Mouse (Mus musculus): Measurements from ENCODE around the gene 9330159F19Rik.

9330159F19Rik gene

DNA sequence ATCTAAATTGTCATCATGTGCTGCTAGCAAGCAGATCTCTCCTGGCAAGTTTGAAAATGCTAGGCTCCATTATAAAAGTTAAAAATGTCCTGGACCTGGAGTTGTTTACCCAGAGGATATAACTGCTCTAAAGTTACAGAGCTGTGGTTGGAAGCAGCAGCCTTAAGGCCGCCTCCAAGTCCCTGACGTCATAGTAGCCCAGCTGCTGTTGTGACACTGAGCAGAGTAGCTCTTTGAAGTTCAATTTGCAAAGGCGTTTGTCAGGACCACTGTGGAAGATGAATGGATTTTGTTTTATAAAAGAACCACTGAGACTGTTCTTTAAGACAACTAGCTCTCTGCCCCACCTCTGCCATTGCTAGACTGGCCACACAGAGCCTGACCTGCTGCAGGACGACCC, at the start of gene 9330159F19Rik:
Gene 9330159F19Rik, plus strand, starts transcription at position 154 of the 400 bp plus-strand sequence.
- no peak for DNase-seq

DNA sequence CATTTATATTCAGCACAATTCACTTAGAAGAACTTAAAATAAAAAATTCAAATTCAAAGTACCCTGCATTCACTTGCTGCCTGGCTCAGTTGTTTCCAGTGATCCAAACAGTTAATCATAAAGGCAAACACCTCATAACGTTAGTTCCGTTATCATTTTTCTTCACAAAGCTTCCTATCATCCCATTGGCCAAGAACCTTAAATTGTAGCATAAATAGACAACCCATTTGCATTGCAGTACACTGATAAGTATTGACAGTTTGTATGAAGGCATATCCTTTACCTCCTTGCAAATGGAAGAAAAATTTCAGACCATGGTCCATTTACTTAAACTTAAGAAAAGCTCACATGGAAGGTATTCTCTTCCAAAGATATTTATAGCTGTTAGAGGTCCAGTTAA, 49.7 kb upstream of the 9330159F19Rik start:
- DNase-seq = no peak

DNA sequence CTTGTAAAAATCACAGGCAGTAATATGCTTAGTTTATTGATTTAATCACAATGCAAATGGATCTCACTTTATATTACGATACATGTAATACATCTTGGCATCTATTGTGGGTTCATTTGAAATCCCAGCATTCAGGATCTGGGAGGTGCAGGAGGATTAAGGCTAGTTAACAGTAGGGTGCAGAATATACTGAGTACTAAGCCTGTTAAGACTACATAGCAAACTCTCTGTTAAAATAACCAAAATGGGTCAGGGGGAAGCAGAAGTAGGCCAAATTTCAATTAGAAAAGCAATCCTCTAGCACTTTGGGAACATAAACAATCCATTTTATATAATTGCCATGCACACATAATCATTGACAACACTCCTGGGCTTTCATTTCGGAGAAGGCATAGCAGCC, 37.6 kb upstream of the 9330159F19Rik start:
- no peak for DNase-seq

DNA sequence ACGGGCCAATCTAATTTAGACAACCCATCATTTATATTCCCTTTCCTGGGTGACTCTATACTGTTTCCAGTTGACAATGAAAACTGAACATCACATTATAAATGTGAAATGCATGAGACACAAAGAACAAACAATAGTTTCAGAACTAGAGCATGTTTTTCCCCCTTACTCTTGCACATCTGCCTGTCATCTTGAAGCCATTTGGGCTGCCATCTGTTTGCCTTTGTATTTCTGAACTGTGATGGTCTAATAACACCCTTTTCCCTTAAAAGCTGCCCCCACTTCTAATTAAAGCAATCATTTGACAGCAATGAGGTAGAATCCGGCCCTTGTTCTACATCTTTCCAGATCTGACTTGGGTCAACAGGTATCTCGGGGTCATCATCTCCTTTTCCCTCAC, 35.8 kb upstream of the 9330159F19Rik start:
- DNase-seq = no peak

DNA sequence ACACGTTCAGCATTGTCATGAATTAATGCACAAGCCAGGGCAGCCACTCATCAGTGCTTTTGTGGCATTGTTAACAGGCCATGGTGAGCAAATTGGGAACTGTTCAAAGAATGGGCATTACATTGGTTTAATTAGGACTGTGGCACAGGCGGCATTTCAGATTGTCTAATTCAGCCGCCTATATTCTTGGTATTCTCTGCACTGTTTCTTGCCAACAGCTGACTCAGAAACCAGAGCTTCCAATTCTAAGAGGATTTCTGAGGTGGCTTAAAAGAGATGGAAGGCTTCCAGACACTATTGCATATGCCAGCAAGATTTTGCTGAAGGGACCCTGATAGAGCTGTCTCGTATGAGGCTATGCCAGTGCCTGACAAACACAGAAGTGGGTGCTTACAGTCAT, 34.5 kb upstream of the 9330159F19Rik start:
- no peak for DNase-seq

DNA sequence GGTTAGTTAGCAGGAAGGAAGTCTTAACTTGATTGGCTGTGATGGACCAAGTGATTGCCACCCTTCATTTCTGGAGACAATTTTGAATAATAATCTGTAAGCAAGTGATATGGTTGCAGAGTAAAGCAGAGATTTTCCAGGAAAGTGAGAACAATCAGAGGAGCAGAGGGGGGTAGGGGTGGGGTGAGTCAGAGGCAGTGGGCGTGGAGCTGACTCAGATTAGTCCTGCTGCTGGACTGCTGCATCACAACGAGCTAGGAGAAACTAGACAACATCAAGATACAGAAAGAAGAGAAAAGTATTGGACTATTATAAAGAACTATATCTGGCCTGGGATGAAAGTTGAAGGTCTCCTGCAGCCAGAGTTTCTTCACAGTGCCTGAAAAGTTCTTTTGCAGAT, 33.4 kb upstream of the 9330159F19Rik start:
- DNase-seq = no peak

DNA sequence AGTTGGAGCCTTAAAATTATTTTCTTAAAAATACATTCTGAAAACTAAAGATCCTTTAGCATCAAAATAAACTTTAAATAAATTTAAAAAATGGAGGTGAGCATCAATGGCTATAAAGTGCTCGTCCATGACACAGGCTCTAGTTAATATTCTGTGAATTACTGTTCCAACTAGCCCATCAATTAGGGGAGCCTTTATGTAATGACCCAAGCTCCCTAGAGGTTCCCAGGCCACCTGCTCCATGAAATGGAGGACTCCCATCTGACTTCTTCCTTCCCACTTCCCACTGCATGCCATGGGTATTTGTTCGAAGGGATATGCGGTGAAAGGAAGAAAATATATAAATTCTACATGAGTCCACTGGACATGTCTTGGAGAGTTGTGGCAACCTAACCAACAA, 31.2 kb upstream of the 9330159F19Rik start:
- no peak for DNase-seq

DNA sequence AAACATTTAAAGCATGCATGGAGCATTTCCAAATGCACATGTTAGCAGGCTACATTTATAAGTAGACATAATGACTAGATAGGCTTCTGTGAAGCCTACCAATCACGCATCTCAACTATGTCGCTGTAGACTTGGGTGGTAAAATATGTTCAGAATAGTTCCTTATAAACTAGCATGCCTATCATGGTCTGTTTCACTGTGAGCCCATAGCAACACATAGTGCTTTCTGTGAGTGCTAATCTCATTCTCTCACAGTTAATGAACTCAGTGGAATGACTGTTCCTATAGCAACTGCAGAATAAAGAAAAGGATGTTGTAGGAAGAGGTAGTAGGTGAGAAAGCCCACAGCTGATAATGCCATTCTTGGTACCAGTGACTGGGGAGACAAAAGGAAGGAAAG, 30.4 kb upstream of the 9330159F19Rik start:
- DNase-seq = no peak

DNA sequence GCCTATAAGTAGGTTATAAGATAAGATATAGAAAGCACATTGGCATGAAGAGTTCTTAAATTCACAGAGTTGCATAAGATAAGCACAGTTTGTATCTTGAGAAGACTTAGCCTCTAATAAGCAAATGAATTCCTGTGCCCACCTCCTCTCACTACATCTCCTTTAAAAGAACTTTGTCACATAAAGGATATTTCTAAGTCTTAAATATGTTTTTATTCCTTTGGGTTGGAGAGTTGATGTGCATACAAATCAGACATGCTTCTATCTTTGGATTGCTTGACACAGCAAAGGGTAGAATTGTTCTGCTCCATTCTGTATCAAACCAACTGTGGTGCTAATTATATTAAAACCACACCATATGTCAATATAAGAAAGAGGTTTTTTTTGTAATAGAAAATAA, 17.6 kb upstream of the 9330159F19Rik start:
- DNase-seq = no peak

DNA sequence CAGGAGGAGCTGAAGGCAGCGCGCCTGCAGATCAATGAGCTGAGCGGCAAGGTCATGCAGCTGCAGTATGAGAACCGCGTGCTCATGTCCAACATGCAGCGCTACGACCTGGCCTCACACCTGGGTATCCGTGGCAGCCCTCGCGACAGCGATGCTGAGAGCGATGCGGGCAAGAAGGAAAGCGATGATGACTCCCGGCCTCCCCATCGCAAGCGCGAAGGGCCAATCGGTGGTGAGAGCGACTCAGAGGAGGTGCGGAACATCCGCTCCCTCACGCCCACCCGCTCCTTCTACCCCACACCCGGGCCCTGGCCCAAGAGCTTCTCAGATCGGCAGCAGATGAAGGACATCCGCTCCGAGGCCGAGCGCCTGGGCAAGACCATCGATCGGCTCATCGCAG, 14.6 kb upstream of the 9330159F19Rik start:
- peak in 1 of 2 experiments; percentile 35 for DNase-seq

DNA sequence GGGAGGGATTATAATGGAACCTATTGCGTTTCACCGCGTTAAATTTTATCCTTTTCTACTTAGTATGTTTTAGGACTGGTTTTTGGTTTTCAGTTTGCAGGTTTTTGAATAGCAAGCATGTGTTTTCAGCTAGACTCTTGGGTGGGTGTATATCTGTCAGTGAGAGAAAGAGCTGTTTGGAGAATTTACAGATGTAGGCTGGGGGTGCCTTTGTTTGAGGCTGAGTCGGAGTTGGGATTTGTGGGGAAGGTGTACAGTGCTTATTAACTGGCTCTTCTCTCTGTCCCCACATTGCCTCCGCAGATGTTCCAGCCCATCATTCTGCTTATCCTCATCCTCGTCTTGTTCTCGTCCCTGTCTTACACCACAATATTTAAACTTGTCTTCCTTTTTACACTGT, 12.8 kb upstream of the 9330159F19Rik start, which contains the start of gene Gm49353:
Gene Gm49353, plus strand, starts transcription at position 313 of the 400 bp plus-strand sequence.
- DNase-seq = no peak

DNA sequence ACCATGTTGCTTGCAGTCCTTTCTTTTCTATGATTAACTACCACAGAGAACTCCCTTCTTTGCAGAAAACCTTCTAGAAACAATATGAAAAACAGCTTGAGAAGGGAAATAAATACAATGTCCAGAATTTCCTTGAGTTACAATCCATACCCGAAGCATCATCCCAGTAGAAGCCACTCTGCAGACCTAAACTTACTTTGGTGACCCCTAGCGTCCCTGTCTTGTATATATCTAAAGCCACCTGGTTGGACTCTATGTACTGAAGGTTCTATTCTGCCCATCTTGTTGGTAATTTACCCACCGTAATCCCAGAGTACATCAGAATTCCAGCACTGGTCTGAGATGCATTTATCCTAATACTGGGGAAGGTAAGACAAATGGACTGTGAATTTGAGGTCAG, 11.6 kb upstream of the 9330159F19Rik start:
- no peak for DNase-seq

DNA sequence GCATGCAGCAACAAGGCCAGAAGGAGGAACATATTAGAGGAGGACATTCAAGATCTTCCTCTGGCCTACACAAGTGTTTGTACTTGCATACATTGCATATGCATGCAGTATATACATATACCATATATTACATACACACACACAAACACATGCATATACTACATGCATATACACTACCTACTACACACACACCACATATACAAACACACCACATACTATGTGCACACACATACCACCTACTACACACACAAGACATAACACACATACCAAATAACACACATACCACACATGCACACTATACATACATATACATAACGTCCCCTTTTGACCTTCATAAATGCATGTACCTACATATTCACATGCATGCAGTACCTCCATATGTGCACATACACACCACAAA, 10.8 kb upstream of the 9330159F19Rik start:
- no peak for DNase-seq

DNA sequence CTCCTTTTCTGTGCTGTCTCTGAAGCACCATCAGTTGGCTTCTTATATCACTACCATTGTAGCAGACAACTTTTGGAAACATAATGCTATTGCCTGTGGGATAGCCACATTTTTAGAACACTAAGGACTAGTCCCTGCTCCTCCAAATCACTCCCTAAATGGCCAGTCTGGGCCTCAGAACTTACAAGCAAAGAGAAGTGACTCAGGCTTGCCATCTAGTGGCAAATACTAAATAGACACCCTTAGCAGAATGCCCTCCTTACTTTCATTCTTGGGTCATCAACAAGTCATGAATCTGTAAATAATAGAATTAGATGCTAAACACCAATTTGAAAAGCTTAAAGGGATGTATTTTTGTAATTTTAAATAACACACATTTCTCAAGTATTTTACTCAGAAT, 4.7 kb upstream of the 9330159F19Rik start:
- DNase-seq = peak in 1 of 2 experiments; percentile 28

DNA sequence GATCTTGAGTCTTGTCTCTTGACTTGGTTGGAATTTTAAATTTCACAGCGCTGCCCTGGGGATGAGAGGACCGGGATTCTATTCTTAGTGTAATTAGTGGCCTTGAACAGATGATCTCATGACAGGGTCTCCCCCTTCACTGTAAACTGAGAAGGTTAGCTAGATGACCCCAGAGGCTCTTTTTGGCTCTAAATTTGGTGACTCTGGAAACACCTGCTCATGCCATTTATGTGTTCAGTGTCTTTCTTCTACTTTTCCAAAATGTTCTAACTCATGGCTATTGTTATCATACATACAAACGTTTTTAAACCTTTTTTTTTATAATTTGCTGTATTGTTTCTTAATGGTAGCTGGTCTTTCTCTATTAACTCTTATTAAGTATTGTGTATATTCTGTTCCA, 2.7 kb upstream of the 9330159F19Rik start:
- DNase-seq = no peak

DNA sequence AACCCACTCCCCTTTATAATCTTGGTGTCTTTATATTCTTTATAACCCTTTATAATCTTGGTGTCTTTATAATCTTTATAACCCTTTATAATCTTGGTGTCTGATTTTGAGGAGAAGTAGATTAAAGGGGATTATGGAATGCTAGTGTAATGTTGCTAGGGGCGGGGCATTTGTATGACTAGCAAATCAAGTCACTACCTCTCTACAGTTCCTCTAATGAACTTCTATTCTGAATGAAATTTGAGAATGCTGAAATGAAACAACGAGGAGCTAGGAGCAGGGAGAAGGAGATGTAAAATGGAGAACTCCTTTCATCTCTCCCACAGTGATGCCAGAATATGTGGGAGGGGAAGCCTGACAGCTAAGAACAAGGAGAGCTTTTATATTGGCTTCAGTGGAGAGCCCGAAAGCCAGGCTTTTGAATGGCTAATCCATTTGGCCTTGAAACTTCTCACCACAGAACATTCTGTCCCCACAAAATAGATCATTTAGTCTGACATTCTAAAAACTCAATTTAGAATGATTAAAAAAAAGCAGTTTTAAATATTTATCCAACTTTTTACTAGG, 2.2 kb downstream of the 9330159F19Rik start:
- DNase-seq = no peak

DNA sequence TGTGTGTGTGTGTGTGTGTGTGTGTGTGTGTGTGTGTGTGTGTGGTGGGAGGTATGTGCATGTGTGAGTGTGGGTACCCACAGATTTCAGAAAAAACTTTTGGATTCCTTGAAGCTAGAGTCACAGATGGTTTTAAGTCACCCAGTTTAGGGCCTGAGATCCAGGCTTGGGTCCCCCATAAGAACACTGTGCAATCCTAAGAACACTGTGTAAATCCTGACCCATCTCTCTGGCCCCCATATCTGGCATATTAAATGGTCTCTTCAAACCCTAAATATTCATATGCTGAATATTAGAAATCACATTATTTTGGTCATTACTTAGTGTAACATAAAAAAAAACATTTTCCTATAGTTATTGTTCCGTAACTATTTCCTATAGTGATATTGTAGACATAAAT, 5.6 kb downstream of the 9330159F19Rik start:
- no peak for DNase-seq

DNA sequence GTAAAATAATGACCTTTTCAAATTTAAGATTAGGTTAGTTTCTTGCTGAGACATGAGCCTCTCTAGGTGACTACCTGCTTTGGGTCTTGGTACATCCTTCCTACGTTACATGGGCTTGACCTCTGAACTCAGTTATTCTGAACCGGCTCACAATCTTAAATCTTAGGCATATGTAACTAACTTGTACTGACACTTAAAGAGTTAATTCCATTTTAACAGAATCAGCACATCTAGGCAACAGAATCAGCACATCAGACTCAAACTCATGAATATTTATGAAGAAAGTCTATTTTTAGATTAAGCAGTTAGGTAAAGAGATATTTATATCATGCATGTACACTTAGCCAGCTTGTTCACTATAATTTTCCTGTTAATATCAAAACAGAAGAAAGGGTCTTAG, 6.0 kb downstream of the 9330159F19Rik start:
- DNase-seq = no peak

DNA sequence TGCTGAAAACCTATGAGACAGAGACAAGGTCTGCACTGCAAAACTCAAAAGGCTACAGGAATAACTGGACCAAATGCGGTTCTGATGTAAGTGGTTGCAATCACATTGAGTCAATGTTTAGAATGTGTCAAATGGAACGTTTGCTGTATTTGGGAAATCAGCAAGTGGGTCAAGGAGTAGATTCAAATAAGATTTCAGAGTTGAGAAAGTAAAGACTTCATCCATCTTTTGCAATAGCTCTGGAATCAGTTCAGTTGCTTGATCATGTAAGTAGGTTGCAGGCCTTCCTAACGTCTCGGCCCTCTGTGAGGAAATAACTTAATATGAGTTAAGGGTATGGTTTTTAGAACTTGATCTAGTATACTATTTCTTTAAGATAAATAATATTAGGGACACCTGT, 13.9 kb downstream of the 9330159F19Rik start:
- DNase-seq = no peak

DNA sequence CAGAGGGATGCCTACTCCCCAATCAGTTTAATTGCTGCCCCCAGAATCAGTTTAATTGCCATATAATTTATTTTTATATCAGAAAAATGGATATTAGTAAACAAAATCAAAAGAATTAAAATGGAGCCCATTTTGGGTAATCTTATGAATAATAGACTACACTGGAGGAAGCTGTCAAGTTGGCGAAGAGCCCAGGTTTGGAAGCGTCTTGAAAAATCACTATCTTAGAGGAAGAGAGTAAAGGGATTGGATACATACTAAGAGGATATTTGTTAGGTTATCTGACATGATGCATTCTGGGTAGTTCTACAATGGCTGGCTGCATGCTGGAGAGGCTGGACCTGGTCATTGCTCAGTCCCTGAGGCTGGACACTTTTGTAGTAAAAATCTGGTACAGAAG, 19.8 kb downstream of the 9330159F19Rik start:
- no peak for DNase-seq
